ENCODE assay signal across 10 mouse cellular contexts in genomic region chr7:68154588-68154987, GRCm38 (mm10).
DNase-seq lines count a peak whose midpoint lies in the region; ATAC-seq and TF ChIP-seq lines count a peak whose summit lies in the region.
"Had no signal": no experiment of that assay in that cellular context is flagged by ENCODE, and none has a peak within 500 bp of the region (broad histone marks: within the 10 kb centered on the region; RNA-seq: fewer than 3 reads in every experiment).

No protein-coding gene starts in this region.

- no peaks in the 10 kb centered on the region for H3K27me3 ChIP-seq in heart, embryonic 16.5 days (ENCODE audit: control insufficient read depth, insufficient read depth, low read length)
- H3K27me3 ChIP-seq in megakaryocyte, embryonic 14.5 days (replicated peaks): no peaks in the 10 kb centered on the region

- intact Hi-C loops in heart, postnatal 14 days (cut with DNase I): no loop called here

- no peak for ATAC-seq in heart, embryonic 16.5 days (replicated peaks; ENCODE audit: extremely low read depth, insufficient read depth, low FRiP score)

- H3K36me3 ChIP-seq in heart, embryonic 16.5 days (ENCODE audit: control insufficient read depth, insufficient read depth): no peaks in the 10 kb centered on the region
- peaks cover 28% of the 10 kb centered on the region for H3K36me3 ChIP-seq in megakaryocyte, embryonic 14.5 days (replicated peaks; ENCODE audit: low read length)

- no peaks in the 10 kb centered on the region for H3K9me3 ChIP-seq in heart, embryonic 16.5 days (replicated peaks; ENCODE audit: control insufficient read depth, low read length)
- no peaks in the 10 kb centered on the region for H3K9me3 ChIP-seq in megakaryocyte, embryonic 14.5 days

- H3K4me3 ChIP-seq in heart, embryonic 16.5 days (ENCODE audit: low read length): no peak overlapping the region
- no peak overlapping the region for H3K4me3 ChIP-seq in embryonic fibroblast, embryonic 13.5 days (ENCODE audit: insufficient read depth, low read length)
- peak overlapping the region; percentile 70 for H3K4me3 ChIP-seq in megakaryocyte, embryonic 14.5 days (replicated peaks)
- H3K4me3 ChIP-seq: erythroblast, embryonic 14.5 days had no signal

- H3K4me1 ChIP-seq in heart, embryonic 16.5 days (ENCODE audit: control insufficient read depth, insufficient read depth, low read length): peaks cover 50% of the 10 kb centered on the region
- peaks cover 38% of the 10 kb centered on the region for H3K4me1 ChIP-seq in embryonic fibroblast, embryonic 13.5 days (ENCODE audit: control insufficient read depth, insufficient read depth, low read length)
- peaks cover 100% of the 10 kb centered on the region for H3K4me1 ChIP-seq in megakaryocyte, embryonic 14.5 days

- H3K4me2 ChIP-seq in heart, embryonic 16.5 days (ENCODE audit: low read depth, low read length): peak overlapping the region; percentile 38

- peak overlapping the region; percentile 72 for H3K9ac ChIP-seq in heart, embryonic 16.5 days (ENCODE audit: low read length)

- DNase-seq in heart, postnatal 14 days: no peak
- peak; percentile 81 for DNase-seq in 416B (ENCODE audit: low read depth)
- no peak for DNase-seq in adrenal gland, postnatal 4 days (ENCODE audit: low spot score in 2 of 2)
- DNase-seq in ovary, postnatal 36 days (ENCODE audit: low spot score): no peak
- DNase-seq: cerebellum, adult 9-10 months; thymus, postnatal 14 days had no signal

- TF ChIP-seq POLR2A in embryonic fibroblast, embryonic 13.5 days (IDR thresholded peaks at IDR 0.05; ENCODE audit: low read depth, low read length): no peak

- WGBS in heart, embryonic 16.5 days: 29% methylated on average over 7 of the region's 7 CpGs

- H3K27ac ChIP-seq in heart, embryonic 16.5 days (ENCODE audit: low read length): peak overlapping the region; percentile 88
- H3K27ac ChIP-seq in embryonic fibroblast, embryonic 13.5 days (ENCODE audit: insufficient read depth, low read length): peak overlapping the region; percentile 99

- TF ChIP-seq CTCF in embryonic fibroblast, embryonic 13.5 days (IDR thresholded peaks at IDR 0.05; ENCODE audit: borderline replicate concordance, insufficient read depth, low read length): no peak
